Mouse (Mus musculus) hindbrain, postnatal 0 days (tissue): ENCODE measurements at regions not wholly inside any gene's neighbourhood (a gene's known extent, or its start where the extent isn't known, plus 50 kb on each side); places are given as distances from the start of the nearest gene placed in this dataset.

ENCODE experiments used
- ATAC-seq: fragments of 200-750 bp; cut with Nextera tagmentation; 2 replicates; pipeline ENCODE4 v1.8.0; 2017; ENCODE audit warnings: mild to moderate bottlenecking, moderate TSS enrichment, moderate library complexity
- DNase-seq: peaks from one replicate; pipeline ENCODE4 v3.0.0-alpha.2; 2015; ENCODE audit warnings: low spot score
- H3K27ac ChIP-seq: fragments of 300-500 bp; sonication (generic); 2 replicates; pipeline ENCODE4 v1.5.1; 2014; ENCODE audit warnings: mild to moderate bottlenecking
- H3K27me3 ChIP-seq: fragments of 300-500 bp; sonication (generic); 2 replicates; pipeline ENCODE4 v1.6.1; 2014; ENCODE audit warnings: low read length, mixed read lengths; ENCODE audit not compliant: insufficient read depth
- H3K36me3 ChIP-seq: fragments of 300-500 bp; sonication (generic); 2 replicates; pipeline ENCODE4 v1.6.1; 2014; ENCODE audit warnings: low read length, mixed read lengths; ENCODE audit not compliant: insufficient read depth
- H3K4me1 ChIP-seq: fragments of 300-500 bp; sonication (generic); 2 replicates; pipeline ENCODE4 v1.6.1; 2014; ENCODE audit warnings: antibody characterized with exemption, low read length, mixed read lengths; ENCODE audit not compliant: insufficient read depth
- H3K4me2 ChIP-seq: fragments of 300-500 bp; sonication (generic); 2 replicates; pipeline ENCODE4 v1.6.1; 2014; ENCODE audit warnings: low read depth, mild to moderate bottlenecking, low read length, moderate library complexity, mixed read lengths
- H3K4me3 ChIP-seq: fragments of 300-500 bp; sonication (generic); 2 replicates; pipeline ENCODE4 v1.5.1; 2014; ENCODE audit warnings: low read length
- H3K9ac ChIP-seq: fragments of 300-500 bp; sonication (generic); replicated peaks from 2 replicates; pipeline ENCODE4 v1.6.1; 2014; ENCODE audit warnings: mild to moderate bottlenecking, low read length, moderate library complexity, mixed read lengths
- H3K9me3 ChIP-seq: fragments of 300-500 bp; sonication (generic); 2 replicates; pipeline ENCODE4 v1.6.1; 2016; ENCODE audit warnings: low read length, mixed read lengths
- CTCF ChIP-seq: IDR thresholded peaks from 2 replicates; pipeline ENCODE4 v1.5.1; 2016; ENCODE audit warnings: antibody characterized with exemption, control low read depth, low read depth
- WGBS: fragments of 180-500 bp; shearing (Covaris S2); extraction: QIAGEN DNeasy Blood & Tissue Kit; methylation state at CpG from one replicate; pipeline ENCODE4 v1.1.7; 2014; 5-methylcytosine and 5-hydroxymethylcytosine counted together

DNA sequence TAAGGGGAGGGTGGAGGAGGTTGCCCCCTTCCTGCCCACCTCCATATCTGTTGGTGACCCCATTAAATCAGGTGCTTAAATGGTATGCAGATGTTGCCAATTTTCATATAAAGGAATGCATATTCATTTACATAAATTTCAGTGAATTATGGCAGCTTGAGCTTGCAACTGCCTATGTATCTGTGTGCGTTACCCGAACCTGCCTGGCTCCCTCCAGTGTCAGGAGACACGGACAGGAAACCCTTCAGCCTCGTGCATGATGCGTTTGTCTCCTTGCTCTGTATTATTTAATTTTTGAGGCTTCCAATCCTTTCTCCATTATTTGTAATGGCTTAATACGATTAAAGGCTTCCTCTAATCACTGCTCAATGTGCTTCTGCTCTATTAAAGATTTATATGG, 98.4 kb downstream of the Cbln1 start:
- WGBS: 48% methylated on average over 6 of the region's 6 CpGs
- Histone ChIP-seq H3K9me3 (no peaks in the 10 kb centered on the region), H3K4me1 (no peaks in the 10 kb centered on the region), H3K27me3 (no peaks in the 10 kb centered on the region), H3K4me3 (no peak overlapping the region), H3K36me3 (no peaks in the 10 kb centered on the region), H3K9ac (no peak overlapping the region), H3K4me2 (no peak overlapping the region), H3K27ac (no peak overlapping the region)
- DNase-seq (no peak), ATAC-seq (no peak)
- TF ChIP-seq CTCF: peak; percentile 16; the same call in 1 of the 2 replicates

DNA sequence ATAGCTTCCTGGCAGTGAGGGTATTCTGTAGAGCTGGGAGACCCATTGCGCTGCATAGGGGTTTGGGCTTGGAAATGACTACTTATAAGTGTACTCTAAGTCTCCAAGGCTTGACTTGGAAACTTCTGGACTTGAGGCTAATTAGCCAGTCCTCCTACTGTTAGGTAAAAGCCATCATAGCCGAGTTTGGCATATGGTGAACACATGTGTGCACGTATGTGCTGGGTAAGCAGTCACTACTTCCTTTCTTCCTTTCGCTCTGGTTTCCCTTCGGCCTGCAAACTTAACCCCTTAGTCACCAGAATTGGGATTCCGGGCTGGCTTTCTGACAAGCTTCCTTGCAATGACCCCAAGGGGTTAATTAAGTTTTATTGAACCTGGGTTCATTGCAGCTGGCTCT, 98.9 kb downstream of the Cbln1 start:
- Histone ChIP-seq H3K4me2 (no peak overlapping the region), H3K36me3 (no peaks in the 10 kb centered on the region), H3K27me3 (no peaks in the 10 kb centered on the region), H3K4me3 (no peak overlapping the region), H3K4me1 (no peaks in the 10 kb centered on the region), H3K9ac (no peak overlapping the region), H3K27ac (no peak overlapping the region), H3K9me3 (no peaks in the 10 kb centered on the region)
- TF ChIP-seq CTCF: no peak
- ATAC-seq (no peak), DNase-seq (no peak)
- 35% methylated on average over 6 of the region's 6 CpGs for WGBS

DNA sequence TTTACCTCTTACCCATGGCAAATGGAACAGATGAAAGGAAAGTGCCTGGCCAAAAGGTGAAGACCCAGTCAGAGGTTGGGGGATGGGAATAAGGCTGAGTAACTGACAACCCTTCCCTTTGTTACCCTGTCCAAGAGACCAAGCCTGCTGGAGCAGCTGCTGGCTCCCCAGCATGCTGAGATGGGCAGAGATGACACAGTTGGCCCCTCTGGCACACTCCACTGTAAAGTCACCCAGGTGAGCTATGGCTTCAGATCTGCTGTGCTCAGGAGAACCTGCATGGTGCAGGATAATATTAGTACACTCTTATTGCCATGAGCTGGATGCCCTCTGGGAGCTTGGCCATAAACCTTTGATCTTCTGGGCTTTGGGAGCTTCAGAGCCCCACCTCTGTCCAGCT, 100.3 kb downstream of the Cbln1 start:
- no peaks in the 10 kb centered on the region for H3K4me1 ChIP-seq
- no peak for ATAC-seq
- H3K9ac ChIP-seq: no peak overlapping the region
- no peak overlapping the region for H3K27ac ChIP-seq
- no peaks in the 10 kb centered on the region for H3K36me3 ChIP-seq
- no peak overlapping the region for H3K4me3 ChIP-seq
- no peak for DNase-seq
- no peaks in the 10 kb centered on the region for H3K27me3 ChIP-seq
- H3K4me2 ChIP-seq: no peak overlapping the region
- no peaks in the 10 kb centered on the region for H3K9me3 ChIP-seq
- no peak for TF ChIP-seq CTCF

DNA sequence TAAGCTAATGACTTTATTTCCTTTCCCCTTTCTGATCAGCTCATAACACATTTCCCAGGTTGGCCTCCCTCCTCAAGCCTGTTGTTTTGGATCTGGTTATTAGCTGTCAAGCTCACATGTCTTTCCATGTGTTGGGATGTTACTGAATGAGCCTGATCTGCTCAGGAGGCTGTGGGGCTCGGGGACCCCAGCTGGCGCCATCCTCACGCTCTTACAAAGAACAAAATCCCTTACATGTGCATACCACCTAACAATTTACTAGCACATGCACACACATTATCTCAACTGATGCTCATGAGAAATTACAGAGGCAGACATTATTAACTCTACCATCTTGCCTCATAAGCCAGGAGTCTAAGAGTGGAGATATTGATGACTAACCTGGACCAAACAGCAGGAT, 102.2 kb downstream of the Cbln1 start:
- H3K4me3 ChIP-seq: no peak overlapping the region
- H3K9ac ChIP-seq: no peak overlapping the region
- H3K4me2 ChIP-seq: no peak overlapping the region
- WGBS: 75% methylated on average over 3 of the region's 3 CpGs
- peak; percentile 13 for DNase-seq
- 0 out of 2 replicates have a peak, but pooled peaks have one; percentile 15 for ATAC-seq
- no peaks in the 10 kb centered on the region for H3K36me3 ChIP-seq
- no peaks in the 10 kb centered on the region for H3K4me1 ChIP-seq
- no peak overlapping the region for H3K27ac ChIP-seq
- no peaks in the 10 kb centered on the region for H3K27me3 ChIP-seq
- no peaks in the 10 kb centered on the region for H3K9me3 ChIP-seq
- no peak for TF ChIP-seq CTCF

DNA sequence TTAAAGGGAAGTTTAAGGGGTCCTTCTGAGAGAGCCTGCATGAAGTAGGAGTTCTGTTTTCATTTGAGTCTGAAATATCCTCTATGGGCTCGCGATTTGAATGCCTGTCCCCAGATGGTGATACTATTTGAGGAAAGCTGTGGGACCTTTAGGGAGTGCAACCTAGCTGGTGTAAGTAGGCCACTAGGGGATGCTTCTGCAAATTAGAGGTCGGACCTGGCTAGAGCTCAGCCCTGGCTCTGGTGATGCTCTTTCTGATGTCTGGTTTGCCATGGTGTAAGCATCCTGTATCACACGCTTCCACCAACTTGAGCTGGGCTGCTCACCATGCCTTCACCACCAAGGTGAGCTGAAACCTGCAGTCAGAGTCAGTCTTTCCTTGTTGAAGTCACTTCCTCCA, 121.9 kb downstream of the Cbln1 start:
- Histone ChIP-seq H3K27me3 (no peaks in the 10 kb centered on the region), H3K9ac (no peak overlapping the region), H3K4me2 (no peak overlapping the region), H3K9me3 (no peaks in the 10 kb centered on the region), H3K4me1 (0 out of 2 replicates have a peak, but pooled peaks cover 7% of the 10 kb centered on the region), H3K27ac (no peak overlapping the region), H3K4me3 (no peak overlapping the region), H3K36me3 (no peaks in the 10 kb centered on the region)
- no peak for TF ChIP-seq CTCF
- no peak for ATAC-seq
- WGBS: 88% methylated on average over 4 of the region's 4 CpGs
- DNase-seq: no peak

DNA sequence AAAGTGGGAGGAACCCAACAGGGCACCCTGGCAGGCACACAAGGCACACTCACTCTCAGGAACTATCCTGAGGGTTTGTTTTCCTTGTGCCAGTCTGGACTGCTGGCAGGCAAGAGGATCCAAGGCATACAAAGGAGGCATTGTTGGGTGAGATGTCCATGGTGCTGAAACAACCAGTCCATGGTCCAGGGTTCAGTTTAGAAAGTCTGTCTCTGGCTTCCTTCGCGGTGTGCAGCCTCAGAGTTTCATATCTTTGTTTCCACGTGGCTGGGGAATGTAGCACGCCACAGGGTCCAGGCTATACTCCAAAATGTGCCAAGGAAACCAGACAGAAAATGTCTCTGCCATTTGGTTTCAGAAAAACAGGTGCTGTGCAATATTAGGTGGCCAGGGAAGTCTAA, 122.6 kb downstream of the Cbln1 start:
- DNase-seq (peak; percentile 50), ATAC-seq (peak; percentile 79)
- Histone ChIP-seq H3K27me3 (no peaks in the 10 kb centered on the region), H3K27ac (no peak overlapping the region), H3K9ac (no peak overlapping the region), H3K36me3 (no peaks in the 10 kb centered on the region), H3K4me1 (0 out of 2 replicates have a peak, but pooled peaks cover 5% of the 10 kb centered on the region), H3K9me3 (no peaks in the 10 kb centered on the region), H3K4me2 (no peak overlapping the region), H3K4me3 (no peak overlapping the region)
- TF ChIP-seq CTCF: no peak
- 26% methylated on average over 4 of the region's 4 CpGs for WGBS

DNA sequence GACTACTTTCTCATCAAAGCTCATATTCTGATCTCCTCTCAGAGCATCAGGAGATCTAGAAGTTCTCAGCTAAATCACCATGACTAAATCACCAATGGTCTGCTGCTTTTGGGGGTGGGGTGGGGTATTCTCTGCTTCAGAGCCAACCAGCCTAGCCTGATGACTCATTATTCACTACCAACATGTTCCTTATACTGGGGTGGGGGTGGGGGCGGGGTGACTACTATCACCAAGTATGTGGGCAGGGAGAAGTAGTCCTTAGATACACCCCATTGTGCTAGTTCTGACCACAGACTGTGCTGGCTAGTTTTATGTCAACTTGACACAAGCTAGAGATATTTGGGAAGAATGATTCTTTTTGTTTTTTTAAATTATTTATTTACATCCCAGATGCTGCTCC, 143.0 kb downstream of the Cbln1 start:
- no peak overlapping the region for H3K9ac ChIP-seq
- no peak for DNase-seq
- no peak overlapping the region for H3K27ac ChIP-seq
- H3K4me3 ChIP-seq: no peak overlapping the region
- WGBS: 92% methylated on average over 1 of the region's 1 CpGs
- H3K36me3 ChIP-seq: no peaks in the 10 kb centered on the region
- H3K4me1 ChIP-seq: no peaks in the 10 kb centered on the region
- H3K9me3 ChIP-seq: no peaks in the 10 kb centered on the region
- no peak for ATAC-seq
- H3K27me3 ChIP-seq: no peaks in the 10 kb centered on the region
- no peak for TF ChIP-seq CTCF
- H3K4me2 ChIP-seq: no peak overlapping the region
